Mouse (Mus musculus) layer of hippocampus, postnatal 25 days (tissue): ENCODE results near the gene Pklr. TPM values are rescaled to one million over a fixed set of nuclear protein-coding genes. Genes with fewer than 3 reads are reported as not detected.

Source experiments
- DNase-seq, 2 experiments: peaks; one replicate each; pipeline ENCODE4 v3.0.0; 2022; ENCODE audit warnings: mixed read lengths in 2 of 2, low spot score in 1 of 2; ENCODE audit errors: extremely low spot score in 1 of 2
- total RNA-seq, 2 experiments: library from RNA; stranded (reverse); gene quantifications; 2 replicates each; pipeline ENCODE4 v1.2.3; 2021

Pklr gene
- total RNA-seq, 2 experiments from 2014 or later, result not detected

DNA sequence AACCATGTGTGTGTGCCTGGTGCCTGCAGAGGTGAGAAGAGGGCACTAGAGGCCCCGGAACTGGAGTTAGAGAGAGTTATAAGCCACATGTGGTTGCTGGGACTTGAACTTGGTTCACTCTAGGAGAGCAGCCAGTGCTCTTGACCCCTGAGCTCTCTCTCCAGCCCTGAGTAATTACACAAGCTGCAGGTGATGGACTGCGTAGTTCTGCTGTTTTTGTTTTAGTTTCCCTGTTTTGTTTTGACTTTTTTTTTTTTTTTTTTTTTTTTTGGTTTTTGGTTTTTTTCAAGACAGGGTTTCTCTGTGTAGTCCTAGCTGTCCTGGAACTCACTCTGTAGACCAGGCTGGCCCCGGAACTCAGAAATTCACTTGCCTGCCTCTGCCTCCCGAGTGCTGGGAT, 25.8 kb downstream of the Pklr start:
- no peak for DNase-seq

DNA sequence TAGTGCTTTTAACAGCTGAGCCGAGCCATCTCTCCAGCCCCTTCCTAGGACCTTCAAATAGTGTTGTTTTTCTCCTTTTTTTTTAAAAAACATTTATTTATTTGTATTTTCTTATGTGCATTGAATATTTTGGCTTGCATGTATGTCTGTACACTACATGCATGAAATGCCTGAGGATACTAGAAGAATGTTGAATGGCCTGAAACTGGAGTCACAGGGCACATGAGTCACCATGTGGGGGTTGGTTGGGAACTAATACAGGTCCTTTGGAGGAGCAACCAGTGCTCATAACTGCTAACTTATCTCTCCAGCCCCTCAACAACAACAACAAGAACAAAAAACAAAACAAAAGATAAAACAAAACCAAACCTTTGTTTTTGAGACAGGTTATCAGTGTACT, 27.2 kb downstream of the Pklr start:
- no peak for DNase-seq

GRCm38 (mm10) chr3:89163643-89164245, 27.8 kb downstream of the Pklr start:
- no peak for DNase-seq

- peak; percentile 84 to 85 for DNase-seq
These were observed 28.7 kb downstream of the Pklr start, which contains the start of gene Clk2 for GRCm38 (mm10) chr3:89164506-89165267. Gene Clk2, plus strand, starts transcription at chr3:89164795.

GRCm38 (mm10) chr3:89165268-89165870, 29.4 kb downstream of the Pklr start:
- DNase-seq, result no peak

DNA sequence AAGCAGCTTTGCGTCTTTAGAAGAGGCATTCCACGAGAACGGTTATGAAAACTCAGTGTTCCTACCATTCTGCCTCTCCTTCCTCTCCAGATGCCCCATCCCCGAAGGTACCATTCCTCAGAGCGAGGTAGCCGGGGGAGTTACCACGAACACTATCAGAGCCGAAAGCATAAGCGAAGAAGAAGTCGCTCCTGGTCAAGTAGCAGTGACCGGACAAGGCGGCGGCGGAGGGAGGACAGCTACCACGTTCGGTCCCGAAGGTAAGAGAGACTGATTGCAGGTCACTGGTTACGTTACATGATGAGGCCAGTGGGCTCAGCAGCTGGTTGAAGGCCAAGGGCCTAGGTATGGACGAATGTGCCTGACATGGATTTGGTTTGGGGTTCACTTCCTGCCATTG, 31.0 kb downstream of the Pklr start:
- no peak for DNase-seq

DNA sequence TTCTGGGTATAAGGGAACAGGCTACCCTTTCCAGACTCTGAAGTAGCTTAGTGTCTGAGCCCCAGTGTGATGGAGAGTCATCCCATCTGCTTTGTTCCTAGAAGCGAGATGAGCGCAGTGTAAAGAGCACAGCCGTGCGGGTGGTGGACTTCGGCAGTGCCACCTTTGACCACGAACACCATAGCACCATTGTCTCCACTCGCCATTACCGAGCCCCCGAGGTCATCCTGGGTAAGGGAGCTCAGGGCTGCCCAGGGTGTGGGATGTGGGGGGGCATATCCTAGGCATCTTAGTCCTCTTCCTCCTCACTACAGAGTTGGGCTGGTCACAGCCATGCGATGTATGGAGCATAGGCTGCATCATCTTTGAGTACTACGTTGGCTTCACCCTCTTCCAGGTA, 38.9 kb downstream of the Pklr start:
- DNase-seq, result no peak

- DNase-seq, result no peak
These were observed 39.6 kb downstream of the Pklr start for GRCm38 (mm10) chr3:89175544-89175943.

DNA sequence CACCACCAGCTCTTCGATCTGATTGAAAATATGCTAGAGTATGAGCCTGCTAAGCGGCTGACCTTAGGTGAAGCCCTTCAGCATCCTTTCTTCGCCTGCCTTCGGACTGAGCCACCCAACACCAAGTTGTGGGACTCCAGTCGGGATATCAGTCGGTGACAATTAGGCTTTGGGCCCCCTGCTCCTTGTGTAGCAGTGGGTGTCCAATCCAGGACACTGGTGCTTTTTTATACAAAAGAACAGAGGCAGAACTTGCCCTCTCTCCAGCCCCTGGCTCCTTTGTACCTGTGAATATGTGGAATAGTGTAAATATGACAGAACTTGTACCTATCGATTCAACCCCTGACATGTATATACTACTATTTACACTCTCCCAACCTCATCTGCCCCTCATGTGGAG, 40.5 kb downstream of the Pklr start:
- DNase-seq, result no peak

- DNase-seq, result peak; percentile 72 to 76
These were observed 41.5 kb downstream of the Pklr start, which contains the start of gene Scamp3 for GRCm38 (mm10) chr3:89177242-89178106. Gene Scamp3, plus strand, starts transcription at chr3:89177473.

DNA sequence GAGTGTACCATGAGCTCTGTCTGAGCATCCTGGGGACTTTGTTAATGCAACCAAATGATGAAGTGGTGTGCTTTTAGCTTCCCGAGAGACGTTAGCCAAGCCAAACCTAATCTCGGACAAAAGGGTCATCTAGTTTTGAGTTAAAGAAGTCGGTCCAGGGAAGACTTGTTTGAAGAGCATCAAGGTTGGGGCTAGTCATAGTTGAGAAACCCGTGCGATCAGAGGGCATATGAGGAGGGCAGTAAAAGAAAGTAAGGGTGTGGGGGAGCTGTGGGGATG, 42.1 kb downstream of the Pklr start:
- DNase-seq, result no peak

- no peak for DNase-seq
These were observed 43.1 kb downstream of the Pklr start for GRCm38 (mm10) chr3:89179056-89179455.

DNA sequence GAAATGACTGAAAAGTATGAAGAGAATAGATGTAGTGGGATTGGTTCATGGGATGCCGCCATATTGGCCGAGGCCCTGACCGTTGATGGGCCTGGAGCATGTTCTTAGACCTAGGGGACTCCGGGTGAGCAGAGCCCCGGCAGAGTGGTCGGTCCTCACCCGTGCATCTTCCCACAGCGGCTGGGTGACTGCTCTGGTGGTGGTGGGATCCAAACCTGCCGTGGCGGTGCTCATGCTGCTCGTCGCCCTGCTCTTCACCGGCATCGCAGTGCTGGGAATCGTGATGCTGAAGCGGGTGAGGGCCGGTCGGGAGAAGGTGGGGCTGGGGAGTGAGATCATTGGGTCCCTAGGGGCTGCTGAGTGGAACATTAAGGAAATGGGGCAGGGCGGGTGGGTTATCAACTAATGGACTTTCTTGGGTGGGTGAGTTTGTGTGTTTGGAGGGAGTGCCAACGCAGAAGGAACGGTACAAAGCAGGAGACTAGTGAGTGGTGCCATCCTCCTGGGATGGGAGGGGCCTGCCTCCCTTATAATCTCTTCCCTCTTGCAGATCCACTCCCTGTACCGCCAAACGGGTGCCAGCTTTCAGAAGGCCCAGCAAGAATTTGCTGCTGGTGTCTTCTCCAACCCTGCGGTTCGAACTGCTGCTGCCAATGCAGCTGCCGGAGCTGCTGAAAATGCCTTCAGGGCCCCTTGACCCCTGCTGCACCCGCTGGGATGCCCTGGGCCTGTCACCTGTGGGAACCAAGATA, 46.0 kb downstream of the Pklr start:
- DNase-seq, result no peak

GRCm38 (mm10) chr3:89182531-89183057, 46.7 kb downstream of the Pklr start:
- no peak for DNase-seq

DNA sequence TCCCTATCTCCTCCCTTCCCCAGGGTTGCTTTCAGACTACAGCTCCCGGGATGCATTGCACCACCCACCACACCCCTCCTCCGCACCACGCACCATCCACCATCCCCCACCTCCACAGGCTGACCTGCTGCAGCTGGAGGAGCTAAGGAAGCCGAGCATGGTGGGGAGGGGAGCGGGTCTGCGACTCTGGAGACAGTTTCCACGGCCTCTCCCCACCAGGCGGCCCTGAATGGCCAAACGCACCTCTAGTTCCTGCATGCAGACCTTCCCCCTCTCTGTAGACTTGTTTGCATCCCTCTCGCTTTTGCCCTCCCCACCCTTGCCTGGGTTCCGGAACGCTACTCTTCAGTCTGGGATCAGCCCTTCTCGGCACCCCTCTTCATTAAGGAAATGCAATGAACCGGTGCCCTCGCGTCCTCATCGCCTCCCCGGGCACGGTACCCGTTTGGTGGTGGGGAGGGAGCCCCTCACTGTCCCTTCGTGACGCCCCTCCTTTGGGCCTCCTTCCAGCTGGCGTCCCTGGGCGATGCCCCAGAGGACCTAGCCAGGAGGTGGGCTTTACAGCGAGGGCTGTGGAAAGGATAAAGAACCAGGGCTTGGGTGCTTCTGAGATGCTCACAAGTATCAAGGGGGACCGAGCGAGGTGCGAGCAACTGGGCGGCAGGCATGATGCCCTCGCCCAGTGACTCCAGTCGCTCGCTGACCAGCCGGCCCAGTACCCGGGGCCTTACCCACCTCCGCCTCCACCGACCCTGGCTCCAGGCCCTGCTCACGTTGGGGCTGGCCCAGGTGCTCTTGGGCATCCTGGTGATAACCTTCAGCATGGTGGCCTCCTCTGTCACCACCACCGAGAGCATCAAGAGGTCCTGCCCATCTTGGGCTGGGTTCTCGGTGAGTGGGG, 47.4 kb downstream of the Pklr start, which contains the start of gene Fam189b:
Gene Fam189b, plus strand, starts transcription at position 86 of the 901 bp plus-strand sequence.
- DNase-seq, result peak; percentile 81 to 87

GRCm38 (mm10) chr3:89183959-89184315, 48.0 kb downstream of the Pklr start:
- no peak for DNase-seq

- DNase-seq, result no peak
These were observed 51.3 kb downstream of the Pklr start for GRCm38 (mm10) chr3:89187197-89187596.

DNA sequence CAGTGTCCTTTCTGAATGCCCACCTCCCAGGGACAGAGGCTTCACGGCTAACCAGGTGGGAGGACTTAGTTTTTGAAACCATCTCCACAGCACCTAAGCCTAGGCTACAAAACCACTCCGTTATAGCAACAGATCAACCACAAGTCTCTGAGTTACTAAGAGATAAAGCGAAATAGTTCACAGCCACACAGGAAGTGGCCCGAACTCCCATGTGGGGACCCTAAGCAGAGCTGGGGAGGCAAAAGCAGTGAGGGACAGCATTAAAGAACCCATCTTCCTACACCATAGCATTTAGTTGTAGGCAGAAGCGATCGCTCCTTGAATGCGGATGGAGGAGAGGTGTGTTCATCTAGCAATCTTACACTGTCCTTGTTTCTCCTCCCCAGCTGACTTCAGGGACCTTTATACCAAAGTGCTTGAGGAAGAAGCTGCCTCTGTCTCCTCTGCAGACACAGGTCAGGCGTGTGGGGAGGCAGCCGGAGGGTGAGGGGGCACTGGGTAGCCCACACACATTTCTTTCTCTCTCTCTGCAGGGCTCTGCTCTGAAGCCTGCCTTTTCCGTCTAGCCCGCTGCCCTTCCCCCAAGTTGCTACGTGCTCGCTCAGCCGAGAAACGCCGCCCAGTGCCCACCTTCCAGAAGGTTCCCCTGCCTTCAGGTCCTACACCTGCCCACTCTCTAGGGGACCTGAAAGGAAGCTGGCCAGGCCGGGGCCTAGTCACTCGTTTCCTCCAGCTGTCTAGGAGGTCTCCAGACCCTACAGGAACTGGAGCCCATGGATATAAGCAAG, 51.9 kb downstream of the Pklr start:
- DNase-seq, result no peak
